Mouse (Mus musculus): Measurements from ENCODE around the gene Mllt6. TPM values are rescaled to one million over a fixed set of nuclear protein-coding genes. Genes with fewer than 3 reads are reported as not detected.

Gene Mllt6
- polyA plus RNA-seq, 1 experiment from 2014 or later, result 3.4 TPM

GRCm38 (mm10) chr11:97711200-97711900 lies 48.1 kb downstream of the Mllt6 start:
- Histone ChIP-seq H3K27ac (no peak overlapping the region), H3K9me3 (no peaks in the 10 kb centered on the region), H3K4me2 (replicated peaks) (no peak overlapping the region), H3K9ac (no peak overlapping the region), H3K4me3 (no peak overlapping the region), H3K27me3 (no peaks in the 10 kb centered on the region), H3K4me1 (no peaks in the 10 kb centered on the region), H3K36me3 (peaks cover 71% of the 10 kb centered on the region)
- no peak for ATAC-seq (ENCODE audit: insufficient number of reproducible peaks, insufficient read depth, low FRiP score, low TSS enrichment)
- 81% methylated on average over 13 of the region's 13 CpGs for WGBS

- Histone ChIP-seq H3K36me3 (peaks cover 68% of the 10 kb centered on the region), H3K9me3 (no peaks in the 10 kb centered on the region), H3K27ac (no peak overlapping the region), H3K4me2 (replicated peaks) (no peak overlapping the region), H3K4me1 (no peaks in the 10 kb centered on the region), H3K9ac (no peak overlapping the region), H3K27me3 (no peaks in the 10 kb centered on the region), H3K4me3 (no peak overlapping the region)
- ATAC-seq (ENCODE audit: insufficient number of reproducible peaks, insufficient read depth, low FRiP score, low TSS enrichment), result no peak
- 90% methylated on average over 15 of the region's 15 CpGs for WGBS
Observed at GRCm38 (mm10) chr11:97712286-97712685, 49.1 kb downstream of the Mllt6 start.

- no peak overlapping the region for H3K27ac ChIP-seq
- no peaks in the 10 kb centered on the region for H3K9me3 ChIP-seq
- no peak overlapping the region for H3K9ac ChIP-seq
- no peak overlapping the region for H3K4me3 ChIP-seq
- no peaks in the 10 kb centered on the region for H3K27me3 ChIP-seq
- WGBS, result 87% methylated on average over 8 of the region's 8 CpGs
- H3K4me1 ChIP-seq, result no peaks in the 10 kb centered on the region
- no peak for ATAC-seq (ENCODE audit: insufficient number of reproducible peaks, insufficient read depth, low FRiP score, low TSS enrichment)
- H3K4me2 ChIP-seq (replicated peaks), result no peak overlapping the region
- H3K36me3 ChIP-seq, result peaks cover 73% of the 10 kb centered on the region
Observed at GRCm38 (mm10) chr11:97713896-97714295, 50.7 kb downstream of the Mllt6 start.

- Histone ChIP-seq H3K9me3 (no peaks in the 10 kb centered on the region), H3K27ac (no peak overlapping the region), H3K36me3 (peaks cover 77% of the 10 kb centered on the region), H3K9ac (no peak overlapping the region), H3K4me2 (replicated peaks) (no peak overlapping the region), H3K4me1 (no peaks in the 10 kb centered on the region), H3K27me3 (no peaks in the 10 kb centered on the region), H3K4me3 (no peak overlapping the region)
- no peak for ATAC-seq (ENCODE audit: insufficient number of reproducible peaks, insufficient read depth, low FRiP score, low TSS enrichment)
- WGBS, result 92% methylated on average over 3 of the region's 3 CpGs
Observed at GRCm38 (mm10) chr11:97714356-97714755, 51.1 kb downstream of the Mllt6 start.

GRCm38 (mm10) chr11:97714784-97715760 lies 51.9 kb downstream of the Mllt6 start:
- no peaks in the 10 kb centered on the region for H3K9me3 ChIP-seq
- H3K4me1 ChIP-seq, result no peaks in the 10 kb centered on the region
- peaks cover 85% of the 10 kb centered on the region for H3K36me3 ChIP-seq
- ATAC-seq (ENCODE audit: insufficient number of reproducible peaks, insufficient read depth, low FRiP score, low TSS enrichment), result no peak
- no peak overlapping the region for H3K4me3 ChIP-seq
- WGBS, result 89% methylated on average over 14 of the region's 14 CpGs
- no peak overlapping the region for H3K4me2 ChIP-seq (replicated peaks)
- no peak overlapping the region for H3K27ac ChIP-seq
- H3K9ac ChIP-seq, result no peak overlapping the region
- H3K27me3 ChIP-seq, result no peaks in the 10 kb centered on the region

- Histone ChIP-seq H3K4me2 (replicated peaks) (no peak overlapping the region), H3K36me3 (peaks cover 94% of the 10 kb centered on the region), H3K9ac (no peak overlapping the region), H3K9me3 (no peaks in the 10 kb centered on the region), H3K27me3 (no peaks in the 10 kb centered on the region), H3K4me1 (no peaks in the 10 kb centered on the region), H3K27ac (no peak overlapping the region), H3K4me3 (no peak overlapping the region)
- WGBS, result 87% methylated on average over 8 of the region's 8 CpGs
- ATAC-seq (ENCODE audit: insufficient number of reproducible peaks, insufficient read depth, low FRiP score, low TSS enrichment), result no peak
Observed at GRCm38 (mm10) chr11:97716021-97716420, 52.8 kb downstream of the Mllt6 start.

- Histone ChIP-seq H3K36me3 (peaks cover 94% of the 10 kb centered on the region), H3K9ac (no peak overlapping the region)
Observed at GRCm38 (mm10) chr11:97717369-97718280, 54.4 kb downstream of the Mllt6 start.

GRCm38 (mm10) chr11:97718281-97718860 lies 55.2 kb downstream of the Mllt6 start:
- no peak overlapping the region for H3K4me2 ChIP-seq (replicated peaks)
- no peaks in the 10 kb centered on the region for H3K4me1 ChIP-seq
- H3K27ac ChIP-seq, result no peak overlapping the region
- peaks cover 6% of the 10 kb centered on the region; the same call in 1 of the 2 replicates for H3K9me3 ChIP-seq
- no peak for ATAC-seq (ENCODE audit: insufficient number of reproducible peaks, insufficient read depth, low FRiP score, low TSS enrichment)
- H3K9ac ChIP-seq, result no peak overlapping the region
- H3K36me3 ChIP-seq, result peaks cover 94% of the 10 kb centered on the region
- no peaks in the 10 kb centered on the region for H3K27me3 ChIP-seq
- no peak overlapping the region for H3K4me3 ChIP-seq
- WGBS, result 77% methylated on average over 15 of the region's 15 CpGs

More at GRCm38 (mm10) chr11:97717369-97718280, 54.4 kb downstream of the Mllt6 start:
- peaks cover 6% of the 10 kb centered on the region; the same call in 1 of the 2 replicates for H3K9me3 ChIP-seq
- 85% methylated on average over 26 of the region's 26 CpGs for WGBS
- ATAC-seq (ENCODE audit: insufficient number of reproducible peaks, insufficient read depth, low FRiP score, low TSS enrichment), result no peak
- no peak overlapping the region for H3K27ac ChIP-seq
- H3K27me3 ChIP-seq, result no peaks in the 10 kb centered on the region
- H3K4me1 ChIP-seq, result no peaks in the 10 kb centered on the region
- no peak overlapping the region for H3K4me2 ChIP-seq (replicated peaks)
- H3K4me3 ChIP-seq, result no peak overlapping the region

- 79% methylated on average over 4 of the region's 4 CpGs for WGBS
- H3K4me3 ChIP-seq, result no peak overlapping the region
- no peak overlapping the region for H3K9ac ChIP-seq
- H3K27me3 ChIP-seq, result no peaks in the 10 kb centered on the region
- no peak for ATAC-seq (ENCODE audit: insufficient number of reproducible peaks, insufficient read depth, low FRiP score, low TSS enrichment)
- H3K4me1 ChIP-seq, result no peaks in the 10 kb centered on the region
- no peak overlapping the region for H3K4me2 ChIP-seq (replicated peaks)
- peaks cover 94% of the 10 kb centered on the region for H3K36me3 ChIP-seq
- H3K9me3 ChIP-seq, result peaks cover 6% of the 10 kb centered on the region; the same call in 1 of the 2 replicates
- H3K27ac ChIP-seq, result no peak overlapping the region
Observed at GRCm38 (mm10) chr11:97719041-97719440, 55.8 kb downstream of the Mllt6 start.

- Histone ChIP-seq H3K36me3 (peaks cover 97% of the 10 kb centered on the region), H3K27ac (no peak overlapping the region), H3K9ac (no peak overlapping the region), H3K27me3 (no peaks in the 10 kb centered on the region), H3K4me1 (no peaks in the 10 kb centered on the region), H3K9me3 (peaks cover 6% of the 10 kb centered on the region; the same call in 1 of the 2 replicates), H3K4me3 (no peak overlapping the region), H3K4me2 (replicated peaks) (no peak overlapping the region)
- no peak for ATAC-seq (ENCODE audit: insufficient number of reproducible peaks, insufficient read depth, low FRiP score, low TSS enrichment)
- 92% methylated on average over 4 of the region's 4 CpGs for WGBS
Observed at GRCm38 (mm10) chr11:97721338-97721737, 58.1 kb downstream of the Mllt6 start.

- Histone ChIP-seq H3K36me3 (peaks cover 98% of the 10 kb centered on the region), H3K4me1 (no peaks in the 10 kb centered on the region), H3K9ac (no peak overlapping the region), H3K4me3 (no peak overlapping the region), H3K27ac (no peak overlapping the region), H3K9me3 (peaks cover 6% of the 10 kb centered on the region; the same call in 1 of the 2 replicates), H3K4me2 (replicated peaks) (no peak overlapping the region), H3K27me3 (no peaks in the 10 kb centered on the region)
- WGBS, result 83% methylated on average over 7 of the region's 7 CpGs
- ATAC-seq (ENCODE audit: insufficient number of reproducible peaks, insufficient read depth, low FRiP score, low TSS enrichment), result no peak
Observed at GRCm38 (mm10) chr11:97723709-97724108, 60.5 kb downstream of the Mllt6 start.

Data from embryonic facial prominence, embryonic 12.5 days (tissue).